Comparison of ENCODE assay signal across 8 mouse cellular contexts in the genomic region with DNA sequence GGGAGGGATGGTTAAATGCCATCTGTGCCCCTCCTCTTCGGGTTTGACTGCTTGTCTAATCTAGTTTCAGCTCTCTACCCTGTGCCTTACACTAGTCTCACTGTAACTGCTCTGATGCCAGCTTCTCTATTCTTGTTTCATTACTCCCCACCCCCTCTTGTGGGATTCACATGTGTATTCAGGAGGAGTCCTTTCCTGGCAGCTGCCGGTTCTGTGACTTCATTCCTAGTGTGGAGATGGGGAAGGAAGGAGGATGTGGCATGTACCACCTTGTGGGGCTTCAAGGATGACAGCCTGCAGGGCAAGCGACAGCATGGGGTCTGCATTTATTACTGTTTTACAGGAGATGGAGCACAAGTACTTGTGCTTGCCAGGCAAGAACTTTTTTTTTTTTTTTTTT. TPM values are rescaled to one million over a fixed set of nuclear protein-coding genes. Genes with fewer than 3 reads are reported as not detected.
A peak's percentile ranks its signal among the peaks of the same experiment; 100 is the strongest.
DNase-seq lines count a peak whose midpoint lies in the region; ATAC-seq and TF ChIP-seq lines count a peak whose summit lies in the region.

No protein-coding gene starts in this region.

- no peak for ATAC-seq in liver, postnatal 0 days

- no peak for TF ChIP-seq EP300 in heart, adult 2 months (IDR thresholded peaks at IDR 0.05; ENCODE audit: insufficient read depth, low read depth, low read length)
- TF ChIP-seq EP300 in liver, postnatal 0 days (IDR thresholded peaks at IDR 0.05; ENCODE audit: low read depth), result no peak

- H3K4me2 ChIP-seq in liver, postnatal 0 days (ENCODE audit: low read depth, low read length), result peak overlapping the region; percentile 98

- no peak overlapping the region for H3K9ac ChIP-seq in heart, adult 2 months (ENCODE audit: low read depth, low read length)
- no peak overlapping the region for H3K9ac ChIP-seq in liver, postnatal 0 days (replicated peaks)

- WGBS in heart, adult 2 months, result 27% methylated on average over 3 of the region's 3 CpGs
- 51% methylated on average over 3 of the region's 3 CpGs for WGBS in liver, postnatal 0 days (ENCODE audit: insufficient replicate concordance)

- no peaks in the 10 kb centered on the region for H3K9me3 ChIP-seq in liver, postnatal 0 days (ENCODE audit: low read length)

- H3K4me1 ChIP-seq in heart, adult 2 months (ENCODE audit: control insufficient read depth, insufficient read depth, low read length), result peaks cover 10% of the 10 kb centered on the region
- H3K4me1 ChIP-seq in embryonic fibroblast, embryonic 13.5 days (ENCODE audit: control insufficient read depth, insufficient read depth, low read length), result 0 out of 2 replicates have a peak, but pooled peaks cover 6% of the 10 kb centered on the region
- peaks cover 27% of the 10 kb centered on the region for H3K4me1 ChIP-seq in liver, postnatal 0 days (ENCODE audit: insufficient read depth)

- H3K27me3 ChIP-seq in heart, adult 2 months (ENCODE audit: control insufficient read depth, insufficient read depth, low read length), result no peaks in the 10 kb centered on the region
- no peaks in the 10 kb centered on the region for H3K27me3 ChIP-seq in liver, postnatal 0 days (ENCODE audit: insufficient read depth, low read length)

- H3K79me2 ChIP-seq in heart, adult 2 months (replicated peaks; ENCODE audit: control insufficient read depth, insufficient read depth, low read length), result no peaks in the 10 kb centered on the region

- intact Hi-C loops in heart, adult 2 months (cut with DNase I), result loop anchor here (5.0 kb wide), 3 partner anchors 90 to 170 kb away; a partner anchor contains a TSS

- peak overlapping the region; percentile 48 for H3K27ac ChIP-seq in heart, adult 2 months
- peak overlapping the region; percentile 59; the same call in 1 of the 2 replicates for H3K27ac ChIP-seq in embryonic fibroblast, embryonic 13.5 days (ENCODE audit: insufficient read depth, low read length)
- H3K27ac ChIP-seq in liver, postnatal 0 days (ENCODE audit: low read depth), result peak overlapping the region; percentile 96; the same call in 1 of the 2 replicates

- DNase-seq in heart, adult 2 months, result no peak
- DNase-seq in heart, adult 18-20 months, result no peak
- DNase-seq in A20 (ENCODE audit: low read depth, low spot score), result peak; percentile 28
- no peak for DNase-seq in liver, postnatal 0 days
- DNase-seq in right cerebral cortex, adult 2 months (ENCODE audit: low spot score in 2 of 2), result no peak
- no peak for DNase-seq in layer of hippocampus, postnatal 14 days (ENCODE audit: low spot score in 2 of 2)
- DNase-seq in layer of hippocampus, postnatal 36 days, result no peak

- no peak overlapping the region; the same call in 1 of the 2 replicates for H3K4me3 ChIP-seq in heart, adult 2 months
- H3K4me3 ChIP-seq in embryonic fibroblast, embryonic 13.5 days (ENCODE audit: insufficient read depth, low read length), result peak overlapping the region; percentile 22; the same call in 1 of the 2 replicates
- 0 out of 2 replicates have a peak overlapping the region, but pooled peaks have one; percentile 92 for H3K4me3 ChIP-seq in liver, postnatal 0 days (ENCODE audit: low read depth, low read length)

- TF ChIP-seq POLR2A in heart, adult 2 months (IDR thresholded peaks at IDR 0.05; ENCODE audit: insufficient read depth, low read depth, low read length), result no peak
- no peak for TF ChIP-seq POLR2A in embryonic fibroblast, embryonic 13.5 days (IDR thresholded peaks at IDR 0.05; ENCODE audit: low read depth, low read length)

- TF ChIP-seq CTCF in heart, adult 2 months (IDR thresholded peaks at IDR 0.05), result no peak
- TF ChIP-seq CTCF in embryonic fibroblast, embryonic 13.5 days (IDR thresholded peaks at IDR 0.05; ENCODE audit: borderline replicate concordance, insufficient read depth, low read length), result no peak
- TF ChIP-seq CTCF in liver, postnatal 0 days (IDR thresholded peaks at IDR 0.05; ENCODE audit: low read depth), result no peak

- peaks cover 10% of the 10 kb centered on the region for H3K36me3 ChIP-seq in heart, adult 2 months (ENCODE audit: control insufficient read depth, insufficient read depth, low read length)
- H3K36me3 ChIP-seq in liver, postnatal 0 days (replicated peaks; ENCODE audit: insufficient read depth, low read length), result peaks cover 14% of the 10 kb centered on the region

RNA-seq across cellular contexts. Expression of a gene that starts 1.6 kb away (rescaled TPM):
- 1 to 10 TPM in 1 of 2 experiments, under 1 TPM in 1; 0.78 to 2.0 TPM for total RNA-seq in heart, adult 2 months (2021)
- polyA plus RNA-seq in heart, adult 2 months (2012; rRNA removed), result 66.7 and 188 TPM in 2 replicates
- total RNA-seq in heart, adult 18-20 months (2021), result 1 to 10 TPM; 3.1 to 5.9 TPM
- polyA plus RNA-seq in embryonic fibroblast, embryonic 13.5 days (2011; ENCODE audit: insufficient read length, low read depth, missing spikeins), result 25.5 and 27.1 TPM in 2 replicates
- polyA plus RNA-seq in liver, postnatal 0 days (2015; fragmentation: Nextera tagmentation; extraction: Ambion mirVana), result 44.4 and 45.8 TPM in 2 replicates
- total RNA-seq in layer of hippocampus, postnatal 14 days (2021), result 10 to 100 TPM in 1 of 2 experiments, 1 to 10 TPM in 1; 5.4 to 11.8 TPM
- 10 to 100 TPM; 14.7 TPM for total RNA-seq in layer of hippocampus, postnatal 36 days (2021)

RNA-seq across cellular contexts. Expression of a gene that starts 1.7 kb away (rescaled TPM):
- total RNA-seq in heart, adult 2 months (2021), result 10 to 100 TPM; 13.6 TPM
- polyA plus RNA-seq in heart, adult 2 months (2012; rRNA removed), result 30.4 and 40.1 TPM in 2 replicates
- 10 to 100 TPM; 11.6 to 12.4 TPM for total RNA-seq in heart, adult 18-20 months (2021)
- 43.6 and 48.8 TPM in 2 replicates for polyA plus RNA-seq in embryonic fibroblast, embryonic 13.5 days (2011; ENCODE audit: insufficient read length, low read depth, missing spikeins)
- 7.4 and 9.4 TPM in 2 replicates for polyA plus RNA-seq in liver, postnatal 0 days (2015; fragmentation: Nextera tagmentation; extraction: Ambion mirVana)
- total RNA-seq in layer of hippocampus, postnatal 14 days (2021), result 100 to 1,000 TPM in 1 of 2 experiments, 10 to 100 TPM in 1; 97.8 to 101 TPM
- 100 to 1,000 TPM in 1 of 2 experiments, 10 to 100 TPM in 1; 96.9 to 108 TPM for total RNA-seq in layer of hippocampus, postnatal 36 days (2021)

RNA-seq across cellular contexts. Expression of a gene that starts 2.1 kb away (rescaled TPM):
- total RNA-seq in heart, adult 2 months (2021), result 10 to 100 TPM; 70.8 to 78.5 TPM
- 83.6 and 92.9 TPM in 2 replicates for polyA plus RNA-seq in heart, adult 2 months (2012; rRNA removed)
- 10 to 100 TPM; 77.9 to 82.3 TPM for total RNA-seq in heart, adult 18-20 months (2021)
- polyA plus RNA-seq in embryonic fibroblast, embryonic 13.5 days (2011; ENCODE audit: insufficient read length, low read depth, missing spikeins), result 51.4 and 59.6 TPM in 2 replicates
- polyA plus RNA-seq in liver, postnatal 0 days (2015; fragmentation: Nextera tagmentation; extraction: Ambion mirVana), result 117 and 121 TPM in 2 replicates
- 10 to 100 TPM; 82.3 to 87.2 TPM for total RNA-seq in layer of hippocampus, postnatal 14 days (2021)
- 10 to 100 TPM; 67.3 to 67.7 TPM for total RNA-seq in layer of hippocampus, postnatal 36 days (2021)

RNA-seq across cellular contexts. Expression of a gene that starts 8.6 kb away (rescaled TPM):
- total RNA-seq in heart, adult 2 months (2021), result 10 to 100 TPM; 20.5 to 23.0 TPM
- 39.8 and 41.1 TPM in 2 replicates for polyA plus RNA-seq in heart, adult 2 months (2012; rRNA removed)
- 10 to 100 TPM; 20.7 to 21.3 TPM for total RNA-seq in heart, adult 18-20 months (2021)
- 54.7 and 60.8 TPM in 2 replicates for polyA plus RNA-seq in embryonic fibroblast, embryonic 13.5 days (2011; ENCODE audit: insufficient read length, low read depth, missing spikeins)
- 3.0 and 4.0 TPM in 2 replicates for polyA plus RNA-seq in liver, postnatal 0 days (2015; fragmentation: Nextera tagmentation; extraction: Ambion mirVana)
- total RNA-seq in layer of hippocampus, postnatal 14 days (2021), result 100 to 1,000 TPM; 136 to 145 TPM
- 100 to 1,000 TPM; 129 to 139 TPM for total RNA-seq in layer of hippocampus, postnatal 36 days (2021)

RNA-seq across cellular contexts. Expression of a gene that starts 8.7 kb away (rescaled TPM):
- under 1 TPM; 0.14 to 0.29 TPM for total RNA-seq in heart, adult 2 months (2021)
- 1.1 and 1.3 TPM in 2 replicates for polyA plus RNA-seq in heart, adult 2 months (2012; rRNA removed)
- total RNA-seq in heart, adult 18-20 months (2021), result under 1 TPM; 0.23 to 0.30 TPM
- polyA plus RNA-seq in embryonic fibroblast, embryonic 13.5 days (2011; ENCODE audit: insufficient read length, low read depth, missing spikeins), result 1.6 and 3.1 TPM in 2 replicates
- polyA plus RNA-seq in liver, postnatal 0 days (2015; fragmentation: Nextera tagmentation; extraction: Ambion mirVana), result 0.19 and 0.22 TPM in 2 replicates
- total RNA-seq in layer of hippocampus, postnatal 14 days (2021), result 1 to 10 TPM; 5.5 to 6.0 TPM
- total RNA-seq in layer of hippocampus, postnatal 36 days (2021), result 1 to 10 TPM; 5.5 to 6.5 TPM

Comparison
In these comparisons a context has a peak if more than half of its experiments do, and no peak if none do; other contexts are left out.
1. RNA of a gene that starts 1.7 kb away (total RNA-seq): 96.9 to 108 TPM in layer of hippocampus, postnatal 36 days and 97.8 to 101 TPM in layer of hippocampus, postnatal 14 days; 13.6 TPM in heart, adult 2 months and 11.6 to 12.4 TPM in heart, adult 18-20 months; every median in the first group is over 4 times any median in the second.
2. Peak in every context shown above with its lines, with median percentiles within 50 percentile points of each other: H3K27ac ChIP-seq.